Mouse (Mus musculus): Measurements from ENCODE around the gene Atl1. TPM values are rescaled to one million over a fixed set of nuclear protein-coding genes. Genes with fewer than 3 reads are reported as not detected.

Gene Atl1
- polyA plus RNA-seq, 1 experiment from 2014 or later: 7.7 TPM

- Histone ChIP-seq H3K9ac (ENCODE audit: low read length) (no peak overlapping the region), H3K27ac (replicated peaks in 1 of 2; ENCODE audit: control insufficient read depth in 1 of 2, insufficient read depth in 1 of 2, low read depth in 2 of 2, low read length in 2 of 2) (no peak overlapping the region), H3K9me3 (ENCODE audit: control insufficient read depth, low read length) (no peaks in the 10 kb centered on the region), H3K4me3 (ENCODE audit: control insufficient read depth in 1 of 2, insufficient read depth in 1 of 2, low read depth in 1 of 2, low read length in 2 of 2) (no peak overlapping the region), H3K27me3 (ENCODE audit: control insufficient read depth, insufficient read depth, low read length) (no peaks in the 10 kb centered on the region), H3K36me3 (ENCODE audit: control insufficient read depth, insufficient read depth, low read length) (peaks cover 15% of the 10 kb centered on the region), H3K4me2 (ENCODE audit: low read length) (no peak overlapping the region), H3K4me1 (ENCODE audit: control insufficient read depth in 2 of 2, insufficient read depth in 2 of 2, low read length in 2 of 2) (peaks cover 3 to 22% of the 10 kb centered on the region in 2 experiments; a peak in 2 of 4 replicates)
- no peak for ATAC-seq (ENCODE audit: insufficient number of reproducible peaks, insufficient read depth, low FRiP score, low read depth)
- 54% methylated on average over 4 of the region's 4 CpGs for WGBS
These were observed 28.2 kb upstream of the Atl1 start for GRCm38 (mm10) chr12:69864164-69864692.

- Histone ChIP-seq H3K27me3 (ENCODE audit: control insufficient read depth, insufficient read depth, low read length) (no peaks in the 10 kb centered on the region), H3K9me3 (ENCODE audit: control insufficient read depth, low read length) (no peaks in the 10 kb centered on the region), H3K4me2 (ENCODE audit: low read length) (no peak overlapping the region), H3K36me3 (ENCODE audit: control insufficient read depth, insufficient read depth, low read length) (peaks cover 29% of the 10 kb centered on the region), H3K27ac (replicated peaks in 1 of 2; ENCODE audit: control insufficient read depth in 1 of 2, insufficient read depth in 1 of 2, low read depth in 2 of 2, low read length in 2 of 2) (no peak overlapping the region), H3K9ac (ENCODE audit: low read length) (no peak overlapping the region), H3K4me3 (ENCODE audit: control insufficient read depth in 1 of 2, insufficient read depth in 1 of 2, low read depth in 1 of 2, low read length in 2 of 2) (no peak overlapping the region), H3K4me1 (ENCODE audit: control insufficient read depth in 2 of 2, insufficient read depth in 2 of 2, low read length in 2 of 2) (peaks cover 3 to 13% of the 10 kb centered on the region in 2 experiments; a peak in 2 of 4 replicates)
- 80% methylated on average over 5 of the region's 5 CpGs for WGBS
- no peak for ATAC-seq (ENCODE audit: insufficient number of reproducible peaks, insufficient read depth, low FRiP score, low read depth)
These were observed 25.1 kb upstream of the Atl1 start for GRCm38 (mm10) chr12:69867338-69867737.

GRCm38 (mm10) chr12:69871632-69872031 is 20.8 kb upstream of the Atl1 start:
- H3K4me1 ChIP-seq (ENCODE audit: control insufficient read depth in 2 of 2, insufficient read depth in 2 of 2, low read length in 2 of 2): peaks cover 0 to 13% of the 10 kb centered on the region in 2 experiments; a peak in 3 of 4 replicates
- no peak for ATAC-seq (ENCODE audit: insufficient number of reproducible peaks, insufficient read depth, low FRiP score, low read depth)
- H3K9ac ChIP-seq (ENCODE audit: low read length): no peak overlapping the region
- no peak overlapping the region for H3K27ac ChIP-seq (replicated peaks in 1 of 2; ENCODE audit: control insufficient read depth in 1 of 2, insufficient read depth in 1 of 2, low read depth in 2 of 2, low read length in 2 of 2)
- no peaks in the 10 kb centered on the region for H3K9me3 ChIP-seq (ENCODE audit: control insufficient read depth, low read length)
- WGBS: 95% methylated on average over 5 of the region's 5 CpGs
- H3K4me3 ChIP-seq (ENCODE audit: control insufficient read depth in 1 of 2, insufficient read depth in 1 of 2, low read depth in 1 of 2, low read length in 2 of 2): no peak overlapping the region
- H3K4me2 ChIP-seq (ENCODE audit: low read length): no peak overlapping the region
- H3K36me3 ChIP-seq (ENCODE audit: control insufficient read depth, insufficient read depth, low read length): peaks cover 21% of the 10 kb centered on the region
- H3K27me3 ChIP-seq (ENCODE audit: control insufficient read depth, insufficient read depth, low read length): no peaks in the 10 kb centered on the region

- H3K4me1 ChIP-seq (ENCODE audit: control insufficient read depth in 2 of 2, insufficient read depth in 2 of 2, low read length in 2 of 2): peaks cover 10 to 33% of the 10 kb centered on the region in 2 experiments
- no peaks in the 10 kb centered on the region for H3K36me3 ChIP-seq (ENCODE audit: control insufficient read depth, insufficient read depth, low read length)
- no peak for ATAC-seq (ENCODE audit: insufficient number of reproducible peaks, insufficient read depth, low FRiP score, low read depth)
- 90% methylated on average over 9 of the region's 9 CpGs for WGBS
- H3K4me2 ChIP-seq (ENCODE audit: low read length): no peak overlapping the region
- no peak overlapping the region for H3K4me3 ChIP-seq (ENCODE audit: control insufficient read depth in 1 of 2, insufficient read depth in 1 of 2, low read depth in 1 of 2, low read length in 2 of 2)
- no peak overlapping the region; a peak in 1 of 4 replicates for H3K27ac ChIP-seq (replicated peaks in 1 of 2; ENCODE audit: control insufficient read depth in 1 of 2, insufficient read depth in 1 of 2, low read depth in 2 of 2, low read length in 2 of 2)
- no peak overlapping the region for H3K9ac ChIP-seq (ENCODE audit: low read length)
- H3K9me3 ChIP-seq (ENCODE audit: control insufficient read depth, low read length): no peaks in the 10 kb centered on the region
- no peaks in the 10 kb centered on the region for H3K27me3 ChIP-seq (ENCODE audit: control insufficient read depth, insufficient read depth, low read length)
These were observed 14.5 kb upstream of the Atl1 start for GRCm38 (mm10) chr12:69877842-69878363.

- Histone ChIP-seq H3K27ac (replicated peaks in 1 of 2; ENCODE audit: control insufficient read depth in 1 of 2, insufficient read depth in 1 of 2, low read depth in 2 of 2, low read length in 2 of 2) (0 out of 4 replicates have a peak overlapping the region, but pooled peaks of 1 of the 2 experiments have one; percentile 15), H3K4me1 (ENCODE audit: control insufficient read depth in 2 of 2, insufficient read depth in 2 of 2, low read length in 2 of 2) (peaks cover 10 to 33% of the 10 kb centered on the region in 2 experiments), H3K9me3 (ENCODE audit: control insufficient read depth, low read length) (no peaks in the 10 kb centered on the region), H3K36me3 (ENCODE audit: control insufficient read depth, insufficient read depth, low read length) (peaks cover 3% of the 10 kb centered on the region), H3K4me3 (ENCODE audit: control insufficient read depth in 1 of 2, insufficient read depth in 1 of 2, low read depth in 1 of 2, low read length in 2 of 2) (no peak overlapping the region), H3K4me2 (ENCODE audit: low read length) (0 out of 2 replicates have a peak overlapping the region, but pooled peaks have one; percentile 8), H3K9ac (ENCODE audit: low read length) (peak overlapping the region; percentile 25; the same call in 1 of the 2 replicates), H3K27me3 (ENCODE audit: control insufficient read depth, insufficient read depth, low read length) (no peaks in the 10 kb centered on the region)
- 10% methylated on average over 4 of the region's 4 CpGs for WGBS
- no peak for ATAC-seq (ENCODE audit: insufficient number of reproducible peaks, insufficient read depth, low FRiP score, low read depth)
These were observed 13.2 kb upstream of the Atl1 start for GRCm38 (mm10) chr12:69879172-69879665.

- H3K9me3 ChIP-seq (ENCODE audit: control insufficient read depth, low read length): no peaks in the 10 kb centered on the region
- no peak overlapping the region for H3K9ac ChIP-seq (ENCODE audit: low read length)
- H3K27me3 ChIP-seq (ENCODE audit: control insufficient read depth, insufficient read depth, low read length): no peaks in the 10 kb centered on the region
- H3K4me1 ChIP-seq (ENCODE audit: control insufficient read depth in 2 of 2, insufficient read depth in 2 of 2, low read length in 2 of 2): peaks cover 10 to 33% of the 10 kb centered on the region in 2 experiments
- no peak overlapping the region for H3K4me3 ChIP-seq (ENCODE audit: control insufficient read depth in 1 of 2, insufficient read depth in 1 of 2, low read depth in 1 of 2, low read length in 2 of 2)
- 0 out of 2 replicates have a peak overlapping the region, but pooled peaks have one; percentile 8 for H3K4me2 ChIP-seq (ENCODE audit: low read length)
- ATAC-seq (ENCODE audit: insufficient number of reproducible peaks, insufficient read depth, low FRiP score, low read depth): no peak
- 33% methylated on average over 6 of the region's 6 CpGs for WGBS
- peaks cover 5% of the 10 kb centered on the region for H3K36me3 ChIP-seq (ENCODE audit: control insufficient read depth, insufficient read depth, low read length)
- 0 out of 4 replicates have a peak overlapping the region, but pooled peaks of 1 of the 2 experiments have one; percentile 15 for H3K27ac ChIP-seq (replicated peaks in 1 of 2; ENCODE audit: control insufficient read depth in 1 of 2, insufficient read depth in 1 of 2, low read depth in 2 of 2, low read length in 2 of 2)
These were observed 12.7 kb upstream of the Atl1 start for GRCm38 (mm10) chr12:69879739-69880138.

GRCm38 (mm10) chr12:69881198-69881905 is 11.1 kb upstream of the Atl1 start:
- WGBS: 46% methylated on average over 10 of the region's 10 CpGs
- Histone ChIP-seq H3K27me3 (ENCODE audit: control insufficient read depth, insufficient read depth, low read length) (no peaks in the 10 kb centered on the region), H3K27ac (replicated peaks in 1 of 2; ENCODE audit: control insufficient read depth in 1 of 2, insufficient read depth in 1 of 2, low read depth in 2 of 2, low read length in 2 of 2) (no peak overlapping the region), H3K4me1 (ENCODE audit: control insufficient read depth in 2 of 2, insufficient read depth in 2 of 2, low read length in 2 of 2) (peaks cover 10 to 28% of the 10 kb centered on the region in 2 experiments), H3K9ac (ENCODE audit: low read length) (no peak overlapping the region), H3K9me3 (ENCODE audit: control insufficient read depth, low read length) (no peaks in the 10 kb centered on the region), H3K36me3 (ENCODE audit: control insufficient read depth, insufficient read depth, low read length) (peaks cover 9% of the 10 kb centered on the region), H3K4me2 (ENCODE audit: low read length) (no peak overlapping the region), H3K4me3 (ENCODE audit: control insufficient read depth in 1 of 2, insufficient read depth in 1 of 2, low read depth in 1 of 2, low read length in 2 of 2) (no peak overlapping the region)
- ATAC-seq (ENCODE audit: insufficient number of reproducible peaks, insufficient read depth, low FRiP score, low read depth): no peak
